Mouse (Mus musculus): Measurements from ENCODE around the gene Bst1. TPM values are rescaled to one million over a fixed set of nuclear protein-coding genes. Genes with fewer than 3 reads are reported as not detected.

The Bst1 gene
- total and polyA plus RNA-seq, 2 experiments from 2014 or later: 0.11 to 0.76 TPM

DNA sequence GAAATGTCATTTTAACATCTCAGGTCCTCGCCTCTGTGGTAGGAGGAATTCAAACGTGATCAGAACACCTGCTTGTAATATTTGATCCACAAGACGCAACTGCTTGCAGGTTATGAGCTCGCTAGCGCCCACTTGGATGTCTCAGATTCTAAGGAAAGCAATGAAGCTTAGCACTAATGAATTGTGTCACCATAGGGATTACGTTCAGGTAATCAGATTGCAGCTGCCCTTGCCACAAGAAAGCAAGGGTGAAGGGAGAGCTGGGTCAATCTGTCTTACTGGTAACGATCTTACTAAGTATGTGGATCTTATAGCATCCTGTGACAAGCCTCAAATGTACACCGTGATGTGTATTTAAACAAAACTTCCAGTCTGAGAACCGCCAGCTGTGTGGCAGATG lies 8.7 kb downstream of the Bst1 start:
- Histone ChIP-seq H3K4me2 (ENCODE audit: low read depth) (no peak overlapping the region), H3K27me3 (ENCODE audit: insufficient read depth, low read length) (no peaks in the 10 kb centered on the region), H3K27ac (ENCODE audit: low read depth, low read length) (no peak overlapping the region), H3K4me1 (ENCODE audit: insufficient read depth) (no peaks in the 10 kb centered on the region), H3K9ac (no peak overlapping the region), H3K4me3 (ENCODE audit: low read depth, low read length) (no peak overlapping the region), H3K9me3 (ENCODE audit: low read length) (no peaks in the 10 kb centered on the region), H3K36me3 (ENCODE audit: insufficient read depth) (no peaks in the 10 kb centered on the region)
- DNase-seq (no peak), ATAC-seq (no peak)
- TF ChIP-seq CTCF (IDR thresholded peaks at IDR 0.05; ENCODE audit: low read depth): no peak
- 81% methylated on average over 9 of the region's 9 CpGs for WGBS

DNA sequence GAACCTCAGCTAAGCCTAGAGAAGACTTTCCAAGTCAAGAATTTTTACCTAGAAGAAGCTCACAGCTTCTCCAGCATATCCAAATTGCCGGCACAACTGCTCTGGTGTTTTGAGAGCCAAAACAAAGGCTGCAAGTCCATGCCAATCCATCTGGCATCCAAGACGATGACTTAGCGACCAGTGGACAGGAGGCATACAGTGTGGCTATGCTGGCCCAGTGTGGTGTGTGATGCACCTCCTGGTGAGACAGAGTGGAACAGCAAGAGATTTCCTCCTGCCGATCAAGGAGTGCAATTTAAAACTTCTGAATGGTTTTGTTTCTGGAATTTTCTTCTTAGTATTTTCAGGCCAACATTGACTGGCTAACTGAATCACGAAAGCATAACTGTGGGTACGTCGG lies 17.9 kb downstream of the Bst1 start:
- Histone ChIP-seq H3K4me3 (ENCODE audit: low read depth, low read length) (no peak overlapping the region), H3K27me3 (ENCODE audit: insufficient read depth, low read length) (no peaks in the 10 kb centered on the region), H3K9me3 (ENCODE audit: low read length) (no peaks in the 10 kb centered on the region), H3K9ac (no peak overlapping the region), H3K36me3 (ENCODE audit: insufficient read depth) (no peaks in the 10 kb centered on the region), H3K4me2 (ENCODE audit: low read depth) (no peak overlapping the region), H3K27ac (ENCODE audit: low read depth, low read length) (no peak overlapping the region), H3K4me1 (ENCODE audit: insufficient read depth) (no peaks in the 10 kb centered on the region)
- 79% methylated on average over 7 of the region's 7 CpGs for WGBS
- peak; percentile 28; the same call in 1 of the 2 replicates for TF ChIP-seq CTCF (IDR thresholded peaks at IDR 0.05; ENCODE audit: low read depth)
- DNase-seq (no peak), ATAC-seq (0 out of 2 replicates have a peak, but pooled peaks have one; percentile 38)

DNA sequence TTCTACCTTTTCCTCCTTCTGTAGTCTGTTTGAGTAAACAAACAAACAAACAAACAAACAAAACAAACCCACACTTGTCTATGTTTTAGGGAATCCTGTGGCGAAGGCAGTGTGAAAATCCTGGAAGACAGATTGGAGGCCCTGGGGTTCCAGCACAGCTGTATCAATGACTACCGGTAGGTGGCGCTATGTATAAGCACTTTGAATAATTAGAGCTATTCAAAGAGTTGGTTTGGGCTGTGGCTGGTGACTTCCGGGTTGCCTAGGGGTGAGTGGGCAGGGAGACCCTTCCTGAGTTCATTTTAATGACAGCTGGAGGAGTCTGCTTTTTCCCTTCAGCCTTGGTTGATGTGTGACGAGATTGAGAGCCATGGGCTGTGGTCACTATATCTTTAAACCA lies 18.7 kb downstream of the Bst1 start:
- Histone ChIP-seq H3K27me3 (ENCODE audit: insufficient read depth, low read length) (no peaks in the 10 kb centered on the region), H3K4me1 (ENCODE audit: insufficient read depth) (no peaks in the 10 kb centered on the region), H3K27ac (ENCODE audit: low read depth, low read length) (no peak overlapping the region), H3K9me3 (ENCODE audit: low read length) (no peaks in the 10 kb centered on the region), H3K4me3 (ENCODE audit: low read depth, low read length) (no peak overlapping the region), H3K9ac (no peak overlapping the region), H3K4me2 (ENCODE audit: low read depth) (no peak overlapping the region), H3K36me3 (ENCODE audit: insufficient read depth) (no peaks in the 10 kb centered on the region)
- 49% methylated on average over 5 of the region's 5 CpGs for WGBS
- DNase-seq: peak; percentile 22
- no peak for ATAC-seq
- peak; percentile 55 for TF ChIP-seq CTCF (IDR thresholded peaks at IDR 0.05; ENCODE audit: low read depth)

DNA sequence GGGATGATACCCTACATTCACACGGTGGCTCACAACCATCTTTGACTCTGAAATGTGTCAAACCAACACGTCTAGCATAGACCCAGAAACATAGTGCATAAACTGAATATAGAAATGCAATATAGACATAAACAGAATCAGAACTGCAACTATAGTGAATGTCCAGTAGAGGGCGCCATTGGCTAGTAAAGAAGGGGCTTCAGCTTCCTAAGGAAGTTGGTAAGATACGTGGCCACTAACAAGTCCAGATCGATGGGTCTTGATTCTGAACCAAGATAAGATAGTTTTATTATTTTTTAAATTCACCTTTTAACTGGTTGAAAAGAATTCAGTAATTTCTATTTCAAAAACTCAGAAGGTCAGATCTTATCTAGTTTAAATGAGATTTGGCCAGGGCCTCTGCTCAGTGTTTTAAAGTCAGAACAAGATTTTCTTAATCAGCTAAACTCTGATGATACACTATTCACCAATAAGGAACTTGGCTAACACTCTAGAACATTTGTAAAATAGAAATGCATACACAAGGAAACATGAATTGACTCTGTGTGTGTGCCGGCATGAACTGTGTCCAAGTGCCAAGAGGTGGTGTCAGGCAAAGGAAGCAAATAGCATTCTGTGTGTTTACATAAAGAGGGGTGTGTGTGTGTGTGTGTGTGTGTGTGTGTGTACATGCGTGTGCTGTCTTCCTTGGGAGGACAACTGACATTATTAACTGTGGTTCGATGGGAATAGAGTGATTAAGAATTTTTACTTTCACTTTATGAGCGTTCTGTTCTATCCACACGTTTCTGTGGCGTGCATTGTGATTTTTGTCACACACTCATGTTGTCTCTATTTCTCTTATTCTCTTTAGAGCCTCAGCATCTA lies 22.7 kb downstream of the Bst1 start:
- H3K27ac ChIP-seq (ENCODE audit: low read depth, low read length): no peak overlapping the region
- DNase-seq (peak; percentile 79), ATAC-seq (peak; percentile 56)
- H3K4me2 ChIP-seq (ENCODE audit: low read depth): no peak overlapping the region
- H3K4me1 ChIP-seq (ENCODE audit: insufficient read depth): no peaks in the 10 kb centered on the region
- H3K9ac ChIP-seq: no peak overlapping the region
- 47% methylated on average over 11 of the region's 11 CpGs for WGBS
- no peaks in the 10 kb centered on the region for H3K27me3 ChIP-seq (ENCODE audit: insufficient read depth, low read length)
- TF ChIP-seq CTCF (IDR thresholded peaks at IDR 0.05; ENCODE audit: low read depth): peak; percentile 90
- no peak overlapping the region for H3K4me3 ChIP-seq (ENCODE audit: low read depth, low read length)
- no peaks in the 10 kb centered on the region for H3K9me3 ChIP-seq (ENCODE audit: low read length)
- H3K36me3 ChIP-seq (ENCODE audit: insufficient read depth): no peaks in the 10 kb centered on the region

DNA sequence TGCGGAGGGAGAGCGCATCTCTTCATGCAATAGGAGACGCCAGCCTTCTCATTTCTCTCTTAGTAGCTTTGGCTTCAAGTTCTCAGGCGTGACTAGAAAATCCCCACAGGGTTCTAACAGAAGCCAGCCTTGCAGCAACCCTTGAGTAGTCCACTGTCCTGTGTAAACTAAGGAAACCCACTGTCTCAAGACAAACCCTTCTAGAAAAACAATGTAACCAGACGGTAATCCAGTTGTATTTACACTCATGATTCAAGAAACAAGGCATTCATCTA lies 23.3 kb downstream of the Bst1 start:
- H3K9me3 ChIP-seq (ENCODE audit: low read length): no peaks in the 10 kb centered on the region
- DNase-seq: no peak
- no peak for TF ChIP-seq CTCF (IDR thresholded peaks at IDR 0.05; ENCODE audit: low read depth)
- no peaks in the 10 kb centered on the region for H3K27me3 ChIP-seq (ENCODE audit: insufficient read depth, low read length)
- H3K4me2 ChIP-seq (ENCODE audit: low read depth): no peak overlapping the region
- no peak overlapping the region for H3K27ac ChIP-seq (ENCODE audit: low read depth, low read length)
- H3K36me3 ChIP-seq (ENCODE audit: insufficient read depth): no peaks in the 10 kb centered on the region
- no peak overlapping the region for H3K4me3 ChIP-seq (ENCODE audit: low read depth, low read length)
- 84% methylated on average over 5 of the region's 5 CpGs for WGBS
- H3K9ac ChIP-seq: no peak overlapping the region
- no peaks in the 10 kb centered on the region for H3K4me1 ChIP-seq (ENCODE audit: insufficient read depth)
- no peak for ATAC-seq

DNA sequence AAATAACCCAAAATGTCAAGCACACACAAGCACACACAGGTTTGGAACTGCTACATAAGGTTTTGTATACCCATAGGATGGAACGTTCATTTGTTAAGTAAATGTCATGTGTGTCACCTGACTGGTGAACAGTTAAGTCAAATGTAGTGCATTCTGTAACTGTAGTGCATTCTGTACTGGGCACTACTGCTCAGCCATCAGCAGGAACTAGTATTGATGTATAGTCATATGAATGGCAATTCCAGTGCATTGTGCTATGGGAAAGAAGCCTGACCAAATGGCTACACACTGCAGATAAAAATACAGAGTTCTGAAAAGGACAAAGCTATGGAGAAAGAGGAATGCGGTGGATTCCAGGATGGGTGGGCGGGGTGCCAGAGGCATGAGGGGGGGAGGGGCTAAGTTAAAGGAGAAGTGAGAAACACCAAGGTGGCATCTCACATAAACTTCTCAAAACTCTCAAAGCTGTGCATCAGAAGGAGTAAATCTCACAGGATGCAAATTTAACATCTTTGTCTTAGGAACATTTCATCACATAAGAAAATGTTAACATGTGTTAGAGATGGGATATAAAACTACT lies 24.0 kb downstream of the Bst1 start:
- H3K9me3 ChIP-seq (ENCODE audit: low read length): no peaks in the 10 kb centered on the region
- no peak overlapping the region for H3K4me2 ChIP-seq (ENCODE audit: low read depth)
- TF ChIP-seq CTCF (IDR thresholded peaks at IDR 0.05; ENCODE audit: low read depth): no peak
- H3K4me1 ChIP-seq (ENCODE audit: insufficient read depth): no peaks in the 10 kb centered on the region
- H3K36me3 ChIP-seq (ENCODE audit: insufficient read depth): no peaks in the 10 kb centered on the region
- H3K27me3 ChIP-seq (ENCODE audit: insufficient read depth, low read length): no peaks in the 10 kb centered on the region
- WGBS: 63% methylated on average over 3 of the region's 3 CpGs
- no peak overlapping the region for H3K4me3 ChIP-seq (ENCODE audit: low read depth, low read length)
- no peak overlapping the region for H3K9ac ChIP-seq
- no peak overlapping the region for H3K27ac ChIP-seq (ENCODE audit: low read depth, low read length)
- no peak for ATAC-seq
- DNase-seq: no peak

DNA sequence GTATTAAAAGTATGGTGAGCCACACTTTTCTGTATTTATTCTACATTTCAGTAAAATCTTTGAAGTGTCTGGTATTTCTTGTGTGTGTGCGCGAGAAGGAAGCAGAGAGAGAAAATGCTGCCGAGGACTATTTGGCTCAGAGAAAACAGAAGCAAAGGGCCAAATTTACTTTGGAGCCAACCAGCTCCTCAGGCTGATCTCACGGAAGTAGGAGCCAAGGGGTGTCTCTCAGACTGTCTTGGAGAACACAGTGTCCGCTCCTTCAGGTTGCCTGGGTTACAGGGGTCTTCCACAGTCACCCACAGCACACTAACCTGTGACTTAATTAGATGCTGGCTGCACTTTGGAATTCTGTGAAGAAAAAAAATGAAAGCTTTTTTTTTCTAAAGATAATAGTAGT lies 26.4 kb downstream of the Bst1 start:
- H3K4me2 ChIP-seq (ENCODE audit: low read depth): no peak overlapping the region
- no peaks in the 10 kb centered on the region for H3K4me1 ChIP-seq (ENCODE audit: insufficient read depth)
- H3K36me3 ChIP-seq (ENCODE audit: insufficient read depth): no peaks in the 10 kb centered on the region
- no peak overlapping the region for H3K9ac ChIP-seq
- no peak for DNase-seq
- 60% methylated on average over 5 of the region's 5 CpGs for WGBS
- no peak overlapping the region for H3K27ac ChIP-seq (ENCODE audit: low read depth, low read length)
- no peaks in the 10 kb centered on the region for H3K9me3 ChIP-seq (ENCODE audit: low read length)
- H3K27me3 ChIP-seq (ENCODE audit: insufficient read depth, low read length): no peaks in the 10 kb centered on the region
- no peak overlapping the region for H3K4me3 ChIP-seq (ENCODE audit: low read depth, low read length)
- no peak for ATAC-seq
- no peak for TF ChIP-seq CTCF (IDR thresholded peaks at IDR 0.05; ENCODE audit: low read depth)

All from forebrain, postnatal 0 days (tissue).